Mouse (Mus musculus): Measurements from ENCODE around the gene Pomc. TPM values are rescaled to one million over a fixed set of nuclear protein-coding genes. Genes with fewer than 3 reads are reported as not detected.

Pomc gene
- total RNA-seq, 1 experiment: 5.7 TPM

DNA sequence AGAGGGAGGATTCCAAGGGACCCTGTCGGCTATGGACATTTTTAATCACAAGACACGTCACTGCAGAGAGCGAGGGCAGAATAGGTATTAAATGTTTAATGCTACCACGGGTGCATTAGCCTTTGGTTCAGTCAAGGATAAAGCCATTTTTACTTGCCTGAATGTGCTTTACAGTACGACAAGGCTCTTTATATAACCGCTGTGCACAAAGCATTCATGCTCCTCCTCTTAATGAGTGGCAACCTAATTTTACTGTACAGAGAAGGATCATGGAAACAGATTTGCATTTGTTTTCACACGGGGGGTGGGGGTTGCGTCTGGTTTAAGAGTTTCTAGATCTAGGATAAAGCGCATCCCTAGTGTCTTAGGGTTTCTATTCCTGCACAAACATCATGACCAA is 42.0 kb downstream of the Pomc start:
- in situ Hi-C loops (cut with MboI; ENCODE audit: low sequenced_read_pairs in 2 of 2, unreplicated experiment in 2 of 2): no loop called here
- TF ChIP-seq MAFK (IDR thresholded peaks at IDR 0.05; ENCODE audit: insufficient read depth, low read depth, low read length) (no peak), CHD2 (IDR thresholded peaks at IDR 0.05; ENCODE audit: low read depth, low read length) (no peak), ZC3H11A (IDR thresholded peaks at IDR 0.05; ENCODE audit: borderline replicate concordance, low read depth, low read length) (no peak), HCFC1 (IDR thresholded peaks at IDR 0.05; ENCODE audit: borderline replicate concordance, insufficient read depth, low read length) (no peak), ZNF384 (IDR thresholded peaks at IDR 0.05; ENCODE audit: low read depth, low read length) (no peak)
- Histone ChIP-seq H3K4me3 (ENCODE audit: insufficient read depth in 1 of 2, low read depth in 1 of 2, low read length in 2 of 2, poor library complexity in 1 of 2, severe bottlenecking in 1 of 2) (no peak overlapping the region), H3K27ac (ENCODE audit: insufficient read depth, low read depth, low read length, poor library complexity, severe bottlenecking) (no peak overlapping the region), H3K36me3 (ENCODE audit: control insufficient read depth, insufficient read depth, low read length, poor library complexity, severe bottlenecking) (no peaks in the 10 kb centered on the region), H3K9ac (ENCODE audit: insufficient read depth, low read depth, low read length, poor library complexity, severe bottlenecking) (no peak overlapping the region), H3K9me3 (ENCODE audit: control insufficient read depth, insufficient read depth, low read depth, low read length) (no peaks in the 10 kb centered on the region), H3K4me1 (ENCODE audit: control insufficient read depth in 2 of 2, insufficient read depth in 2 of 2, low read length in 2 of 2, poor library complexity in 1 of 2) (no peaks in the 10 kb centered on the region)
- DNase-seq (ENCODE audit: low read depth, low spot score): no peak

DNA sequence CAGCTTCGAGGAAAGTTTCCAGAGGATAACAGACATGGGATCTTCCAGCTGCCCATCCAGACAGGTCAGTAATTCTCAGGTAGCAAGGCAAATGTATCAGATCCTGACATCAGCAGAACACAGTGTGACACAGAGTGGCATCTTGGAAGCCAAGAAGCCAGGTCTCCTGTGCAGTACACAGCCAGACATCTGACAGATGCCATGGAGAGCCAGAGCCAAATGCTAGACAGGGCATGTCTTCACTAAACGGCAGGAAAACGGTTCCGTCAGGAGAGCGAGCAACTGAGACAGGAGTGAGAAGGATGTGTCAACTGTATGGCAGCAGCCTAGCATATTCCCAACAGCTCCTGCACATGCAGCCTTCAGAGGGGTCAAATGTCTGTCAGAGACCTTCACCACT is 45.7 kb downstream of the Pomc start:
- Histone ChIP-seq H3K4me3 (ENCODE audit: insufficient read depth in 1 of 2, low read depth in 1 of 2, low read length in 2 of 2, poor library complexity in 1 of 2, severe bottlenecking in 1 of 2) (no peak overlapping the region), H3K27ac (ENCODE audit: insufficient read depth, low read depth, low read length, poor library complexity, severe bottlenecking) (no peak overlapping the region), H3K9ac (ENCODE audit: insufficient read depth, low read depth, low read length, poor library complexity, severe bottlenecking) (no peak overlapping the region), H3K4me1 (ENCODE audit: control insufficient read depth in 2 of 2, insufficient read depth in 2 of 2, low read length in 2 of 2, poor library complexity in 1 of 2) (peaks cover 5 to 8% of the 10 kb centered on the region in 2 experiments; a peak in 2 of 4 replicates), H3K36me3 (ENCODE audit: control insufficient read depth, insufficient read depth, low read length, poor library complexity, severe bottlenecking) (no peaks in the 10 kb centered on the region), H3K9me3 (ENCODE audit: control insufficient read depth, insufficient read depth, low read depth, low read length) (no peaks in the 10 kb centered on the region)
- in situ Hi-C loops (cut with MboI; ENCODE audit: low sequenced_read_pairs in 2 of 2, unreplicated experiment in 2 of 2): no loop called here
- TF ChIP-seq ZNF384 (IDR thresholded peaks at IDR 0.05; ENCODE audit: low read depth, low read length): no peak
- DNase-seq (ENCODE audit: low read depth, low spot score): no peak

DNA sequence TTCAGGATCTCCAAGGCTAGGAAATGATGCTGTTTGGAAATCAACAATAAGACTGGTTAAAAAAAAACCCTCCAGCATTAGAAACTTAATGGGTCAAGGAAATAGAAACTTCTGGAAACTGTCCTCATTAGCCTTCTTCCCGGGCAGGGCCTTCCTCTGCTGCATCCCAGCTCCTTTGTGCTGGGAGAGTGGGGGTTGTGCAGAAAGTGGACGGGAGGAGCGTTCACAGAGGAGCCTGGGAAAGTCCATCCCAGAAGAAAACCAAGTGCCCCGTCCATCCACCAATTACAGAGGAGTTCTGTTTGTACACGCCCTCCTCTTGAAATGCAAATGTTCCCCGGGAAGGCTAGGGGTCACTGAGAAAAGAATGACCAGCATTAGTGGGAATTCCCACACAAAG is 49.9 kb downstream of the Pomc start:
- no peak overlapping the region for H3K4me3 ChIP-seq (ENCODE audit: insufficient read depth in 1 of 2, low read depth in 1 of 2, low read length in 2 of 2, poor library complexity in 1 of 2, severe bottlenecking in 1 of 2)
- no peak overlapping the region for H3K9ac ChIP-seq (ENCODE audit: insufficient read depth, low read depth, low read length, poor library complexity, severe bottlenecking)
- H3K36me3 ChIP-seq (ENCODE audit: control insufficient read depth, insufficient read depth, low read length, poor library complexity, severe bottlenecking): no peaks in the 10 kb centered on the region
- no peak for DNase-seq (ENCODE audit: low read depth, low spot score)
- TF ChIP-seq MAFK (IDR thresholded peaks at IDR 0.05; ENCODE audit: insufficient read depth, low read depth, low read length) (no peak), CHD2 (IDR thresholded peaks at IDR 0.05; ENCODE audit: low read depth, low read length) (no peak), ZNF384 (IDR thresholded peaks at IDR 0.05; ENCODE audit: low read depth, low read length) (no peak), ZC3H11A (IDR thresholded peaks at IDR 0.05; ENCODE audit: borderline replicate concordance, low read depth, low read length) (no peak), HCFC1 (IDR thresholded peaks at IDR 0.05; ENCODE audit: borderline replicate concordance, insufficient read depth, low read length) (no peak)
- in situ Hi-C loops (cut with MboI; ENCODE audit: low sequenced_read_pairs in 2 of 2, unreplicated experiment in 2 of 2): no loop called here
- peaks cover 5 to 8% of the 10 kb centered on the region in 2 experiments; a peak in 2 of 4 replicates for H3K4me1 ChIP-seq (ENCODE audit: control insufficient read depth in 2 of 2, insufficient read depth in 2 of 2, low read length in 2 of 2, poor library complexity in 1 of 2)
- H3K9me3 ChIP-seq (ENCODE audit: control insufficient read depth, insufficient read depth, low read depth, low read length): no peaks in the 10 kb centered on the region
- H3K27ac ChIP-seq (ENCODE audit: insufficient read depth, low read depth, low read length, poor library complexity, severe bottlenecking): no peak overlapping the region

DNA sequence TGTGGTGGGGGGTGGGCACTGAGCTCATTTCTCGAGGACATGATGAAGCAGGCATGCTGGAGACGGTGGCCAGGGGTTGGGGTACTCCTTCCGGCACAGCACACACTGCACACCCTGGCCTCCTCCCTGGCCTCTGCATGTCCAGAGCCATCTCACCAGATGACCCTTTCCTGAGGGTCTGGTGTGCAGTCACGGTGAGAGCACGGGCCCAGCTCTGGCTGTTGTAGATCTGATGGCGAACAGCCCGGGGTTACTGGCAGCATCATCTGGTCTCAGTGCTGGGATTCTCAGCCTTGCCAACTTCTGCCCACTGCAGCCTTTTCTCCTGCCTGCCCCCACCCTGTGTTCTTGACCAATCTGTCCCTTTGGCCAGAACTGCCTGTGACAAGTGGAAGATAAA is 51.3 kb downstream of the Pomc start:
- DNase-seq (ENCODE audit: low read depth, low spot score): no peak
- no peak overlapping the region for H3K4me3 ChIP-seq (ENCODE audit: insufficient read depth in 1 of 2, low read depth in 1 of 2, low read length in 2 of 2, poor library complexity in 1 of 2, severe bottlenecking in 1 of 2)
- peaks cover 5 to 8% of the 10 kb centered on the region in 2 experiments; a peak in 2 of 4 replicates for H3K4me1 ChIP-seq (ENCODE audit: control insufficient read depth in 2 of 2, insufficient read depth in 2 of 2, low read length in 2 of 2, poor library complexity in 1 of 2)
- no peak overlapping the region for H3K27ac ChIP-seq (ENCODE audit: insufficient read depth, low read depth, low read length, poor library complexity, severe bottlenecking)
- no peak overlapping the region for H3K9ac ChIP-seq (ENCODE audit: insufficient read depth, low read depth, low read length, poor library complexity, severe bottlenecking)
- no peaks in the 10 kb centered on the region for H3K36me3 ChIP-seq (ENCODE audit: control insufficient read depth, insufficient read depth, low read length, poor library complexity, severe bottlenecking)
- TF ChIP-seq ZNF384 (IDR thresholded peaks at IDR 0.05; ENCODE audit: low read depth, low read length) (no peak), ZC3H11A (IDR thresholded peaks at IDR 0.05; ENCODE audit: borderline replicate concordance, low read depth, low read length) (no peak), CHD2 (IDR thresholded peaks at IDR 0.05; ENCODE audit: low read depth, low read length) (no peak), MAFK (IDR thresholded peaks at IDR 0.05; ENCODE audit: insufficient read depth, low read depth, low read length) (no peak), HCFC1 (IDR thresholded peaks at IDR 0.05; ENCODE audit: borderline replicate concordance, insufficient read depth, low read length) (no peak)
- in situ Hi-C loops (cut with MboI; ENCODE audit: low sequenced_read_pairs in 2 of 2, unreplicated experiment in 2 of 2): no loop called here
- no peaks in the 10 kb centered on the region for H3K9me3 ChIP-seq (ENCODE audit: control insufficient read depth, insufficient read depth, low read depth, low read length)

DNA sequence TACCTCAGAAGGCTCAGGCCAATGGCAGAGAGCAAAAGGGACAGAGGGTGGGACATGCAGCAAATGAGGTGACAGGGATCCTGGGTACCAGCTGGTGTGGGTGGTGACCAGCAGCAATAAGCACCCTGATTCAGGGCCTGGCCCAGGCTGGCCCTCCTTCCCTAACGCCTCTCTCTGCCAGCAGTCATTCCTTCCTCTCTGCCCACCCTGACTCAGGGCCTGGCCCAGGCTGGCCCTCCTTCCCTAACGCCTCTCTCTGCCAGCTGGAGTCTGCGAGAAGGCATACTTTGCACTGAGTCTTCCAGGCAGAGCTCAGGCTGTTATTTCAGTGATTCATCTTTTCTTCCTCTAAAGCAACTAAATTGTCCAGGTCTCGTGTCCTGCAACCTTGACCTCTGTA is 52.4 kb downstream of the Pomc start:
- H3K4me3 ChIP-seq (ENCODE audit: insufficient read depth in 1 of 2, low read depth in 1 of 2, low read length in 2 of 2, poor library complexity in 1 of 2, severe bottlenecking in 1 of 2): no peak overlapping the region
- TF ChIP-seq ZC3H11A (IDR thresholded peaks at IDR 0.05; ENCODE audit: borderline replicate concordance, low read depth, low read length): no peak
- no peak for TF ChIP-seq ZNF384 (IDR thresholded peaks at IDR 0.05; ENCODE audit: low read depth, low read length)
- TF ChIP-seq CHD2 (IDR thresholded peaks at IDR 0.05; ENCODE audit: low read depth, low read length): no peak
- no peak for TF ChIP-seq MAFK (IDR thresholded peaks at IDR 0.05; ENCODE audit: insufficient read depth, low read depth, low read length)
- no peak for TF ChIP-seq HCFC1 (IDR thresholded peaks at IDR 0.05; ENCODE audit: borderline replicate concordance, insufficient read depth, low read length)
- H3K27ac ChIP-seq (ENCODE audit: insufficient read depth, low read depth, low read length, poor library complexity, severe bottlenecking): no peak overlapping the region
- H3K9ac ChIP-seq (ENCODE audit: insufficient read depth, low read depth, low read length, poor library complexity, severe bottlenecking): no peak overlapping the region
- peaks cover 5 to 8% of the 10 kb centered on the region in 2 experiments; a peak in 2 of 4 replicates for H3K4me1 ChIP-seq (ENCODE audit: control insufficient read depth in 2 of 2, insufficient read depth in 2 of 2, low read length in 2 of 2, poor library complexity in 1 of 2)
- no peak for DNase-seq (ENCODE audit: low read depth, low spot score)
- no peaks in the 10 kb centered on the region for H3K9me3 ChIP-seq (ENCODE audit: control insufficient read depth, insufficient read depth, low read depth, low read length)
- no peaks in the 10 kb centered on the region for H3K36me3 ChIP-seq (ENCODE audit: control insufficient read depth, insufficient read depth, low read length, poor library complexity, severe bottlenecking)
- in situ Hi-C loops (cut with MboI; ENCODE audit: low sequenced_read_pairs in 2 of 2, unreplicated experiment in 2 of 2): no loop called here

Measured in ES-E14 (cell line).